Mouse (Mus musculus) cerebellum, postnatal 4 days (tissue): ENCODE measurements around the gene Rab27a.
A peak's percentile ranks its signal among the peaks of the same experiment; 100 is the strongest.
"Not testable (repeated sequence)": the region's sequence is repeated elsewhere in the genome, so short reads cannot be mapped to it uniquely, and the experiment has no call there.

Experiments
- DNase-seq, 2 experiments: peaks; one replicate each; pipeline ENCODE4 v3.0.0; 2022; ENCODE audit warnings: low spot score in 2 of 2, mixed read lengths in 1 of 2

Rab27a gene

DNA sequence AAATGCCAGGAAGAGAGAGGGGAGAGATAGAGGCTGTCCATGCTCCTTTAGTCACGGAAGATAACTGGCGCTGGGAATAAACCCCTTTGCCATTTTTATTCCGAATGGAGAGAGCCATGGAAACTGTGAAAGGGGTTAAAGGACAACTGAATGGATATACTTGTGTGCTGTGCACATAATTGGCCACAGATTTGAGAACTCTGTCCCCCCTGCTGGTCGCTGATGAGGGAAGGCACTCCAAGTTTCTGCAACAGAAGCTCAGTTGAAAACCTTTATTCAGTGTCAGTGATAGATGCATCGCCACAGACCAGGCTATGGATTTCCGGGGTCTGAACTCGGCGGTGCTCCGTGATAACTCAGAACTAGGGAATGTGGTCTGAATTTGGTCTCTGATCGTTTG is 45.5 kb downstream of the Rab27a start:
- no peak for DNase-seq

DNA sequence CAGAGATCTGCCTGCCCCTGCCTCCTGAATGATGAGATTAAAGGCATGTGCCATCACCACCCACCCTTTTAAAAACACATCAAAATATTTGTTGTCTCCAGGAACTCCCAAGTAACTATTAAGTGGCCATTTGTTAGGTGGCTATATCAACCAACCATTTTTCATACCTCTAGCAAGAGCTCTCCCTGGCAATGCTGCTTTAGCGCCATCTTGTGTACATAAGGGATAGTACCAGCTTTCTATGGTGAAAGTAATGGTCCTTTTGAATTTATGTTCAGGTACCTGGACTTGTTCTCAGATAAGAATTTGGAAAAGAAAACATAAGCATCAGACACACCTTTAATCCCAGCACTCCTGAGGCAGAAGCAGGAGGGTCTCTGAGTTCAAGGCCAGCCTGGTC is 47.1 kb downstream of the Rab27a start:
- peak in 1 of 2 experiments; percentile 26 for DNase-seq

- no peak for DNase-seq
Observed at GRCm38 (mm10) chr9:73094580-73094979, 49.9 kb downstream of the Rab27a start.

- DNase-seq, result no peak
Observed at GRCm38 (mm10) chr9:73097898-73098297, 53.2 kb downstream of the Rab27a start.

- no peak for DNase-seq
Observed at GRCm38 (mm10) chr9:73101536-73101935, 56.9 kb downstream of the Rab27a start, which contains the start of gene Khdc3. Gene Khdc3 (plus strand): TSS chr9:73101836.

- no peak for DNase-seq
Observed at GRCm38 (mm10) chr9:73102181-73102580, 57.5 kb downstream of the Rab27a start, which contains the start of gene Gm20509. Gene Gm20509 (plus strand): TSS chr9:73102470.

GRCm38 (mm10) chr9:73103159-73103879 is 58.7 kb downstream of the Rab27a start:
- DNase-seq, result peak in 1 of 2 experiments; percentile 29

DNA sequence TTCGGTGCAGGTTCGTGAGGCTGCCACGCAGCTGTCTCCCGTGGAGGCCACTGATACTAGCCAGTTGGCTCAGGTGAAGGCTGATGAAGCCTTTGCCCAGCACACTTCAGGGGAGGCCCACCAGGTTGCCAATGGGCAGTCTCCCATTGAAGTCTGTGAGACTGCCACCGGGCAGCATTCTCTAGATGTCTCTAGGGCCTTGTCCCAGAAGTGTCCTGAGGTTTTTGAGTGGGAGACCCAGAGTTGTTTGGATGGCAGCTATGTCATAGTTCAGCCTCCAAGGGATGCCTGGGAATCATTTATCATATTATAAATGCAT is 59.2 kb downstream of the Rab27a start:
- no peak for DNase-seq

DNA sequence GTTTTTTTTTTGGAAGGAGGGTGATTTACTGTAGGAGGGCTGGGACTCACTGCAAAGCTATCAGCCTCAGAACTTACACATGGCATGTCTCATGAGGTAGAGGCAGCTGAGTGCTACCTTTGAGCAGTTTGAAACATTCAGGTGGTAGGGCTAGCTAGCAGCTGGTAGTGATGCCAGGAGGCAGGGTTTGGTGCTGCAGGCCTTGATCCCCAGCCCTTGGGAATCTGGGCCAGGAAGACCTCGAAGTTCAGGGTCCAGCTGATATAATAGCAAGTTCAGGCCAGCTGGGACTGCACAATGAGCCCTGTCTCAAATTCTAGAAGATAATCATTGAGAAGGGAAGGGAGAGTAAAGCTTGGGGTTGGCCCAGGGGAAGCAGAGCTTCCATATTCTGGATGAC is 60.5 kb downstream of the Rab27a start:
- no peak for DNase-seq

- no peak for DNase-seq
Observed at GRCm38 (mm10) chr9:73105771-73106170, 61.1 kb downstream of the Rab27a start.

- DNase-seq, result peak; percentile 50 to 73
Observed at GRCm38 (mm10) chr9:73112919-73113906, 68.6 kb downstream of the Rab27a start, which contains the start of gene Rsl24d1. Gene Rsl24d1 (plus strand): TSS chr9:73113426.

- DNase-seq, result not testable (repeated sequence)
Observed at GRCm38 (mm10) chr9:73116704-73117103, 72.0 kb downstream of the Rab27a start.

DNA sequence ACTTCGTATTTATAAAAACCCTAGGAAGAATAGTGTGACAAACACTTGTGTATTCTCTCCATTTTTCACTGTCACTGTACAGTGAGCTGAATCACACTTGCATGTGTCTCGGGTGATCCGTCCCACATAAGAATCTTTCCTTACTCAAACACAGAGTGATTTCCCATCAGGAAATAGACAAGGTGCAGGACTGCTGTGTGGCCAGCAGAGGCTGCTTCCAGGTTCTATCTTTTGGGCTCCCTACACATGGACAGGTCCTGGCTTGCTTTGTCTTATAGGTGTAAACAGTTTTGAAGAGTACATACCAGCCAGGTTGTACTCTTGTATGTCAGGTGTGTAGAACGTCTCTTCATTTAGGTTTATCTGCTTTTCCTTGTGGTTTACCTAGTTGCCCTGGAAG is 73.4 kb downstream of the Rab27a start:
- DNase-seq, result no peak

GRCm38 (mm10) chr9:73121735-73122134 is 77.1 kb downstream of the Rab27a start:
- peak in 1 of 2 experiments; percentile 20 for DNase-seq

GRCm38 (mm10) chr9:73125043-73125570 is 80.5 kb downstream of the Rab27a start:
- no peak for DNase-seq

DNA sequence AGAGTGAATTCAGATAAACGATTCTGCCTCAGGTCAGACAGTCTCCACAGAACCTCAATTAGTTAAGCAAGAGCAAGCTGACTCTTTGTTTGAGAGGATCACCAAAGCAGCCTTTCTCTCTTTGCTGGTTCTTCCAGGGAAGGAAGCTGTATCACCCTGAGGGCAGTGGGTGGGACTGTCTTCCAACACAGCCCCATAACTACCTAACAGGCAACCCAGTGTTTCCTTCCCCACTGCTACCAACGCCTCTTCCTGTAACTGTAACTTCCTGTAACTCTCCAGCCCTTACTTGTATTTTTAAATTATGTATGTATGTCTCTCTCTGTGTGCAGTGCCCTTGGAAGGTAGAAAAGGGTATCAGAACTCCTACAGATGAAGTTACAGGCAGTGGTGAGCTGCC is 82.8 kb downstream of the Rab27a start:
- DNase-seq, result no peak

GRCm38 (mm10) chr9:73129875-73130274 is 85.2 kb downstream of the Rab27a start:
- DNase-seq, result no peak

GRCm38 (mm10) chr9:73130529-73130928 is 85.9 kb downstream of the Rab27a start:
- no peak for DNase-seq

GRCm38 (mm10) chr9:73137341-73137886 is 92.8 kb downstream of the Rab27a start:
- no peak for DNase-seq
